Mouse (Mus musculus): ENCODE measurements around the gene Slc30a2.

GRCm38 (mm10) chr4:134352929-134353328 lies 9.9 kb downstream of the Slc30a2 start:
- TF ChIP-seq CTCF (IDR thresholded peaks at IDR 0.05; ENCODE audit: low read depth) (no peak), EP300 (IDR thresholded peaks at IDR 0.05; ENCODE audit: low read depth) (no peak)
